Mouse (Mus musculus) CH12F3 (cell line): ENCODE measurements around the gene Zfp109.

Experiments
- in situ Hi-C: fragments of 300-500 bp; cut with MboI; formaldehyde crosslinking; loops from 2 replicates; pipeline ENCODE4 v1.14.3; 2020; ENCODE audit warnings: low sequenced_read_pairs

Zfp109 gene

GRCm38 (mm10) chr7:24237040-24237791, at the start of gene Zfp109:
Zfp109 (minus strand) TSS chr7:24237560.
- in situ Hi-C loops, result no loop called here

GRCm38 (mm10) chr7:24286916-24287315, 49.6 kb upstream of the Zfp109 start:
- in situ Hi-C loops, result loop anchor here (25.0 kb wide), 1 partner anchor 125 kb away; no protein-coding TSS in a partner anchor

- in situ Hi-C loops, result loop anchor here (25.0 kb wide), 1 partner anchor 124 kb away; no protein-coding TSS in a partner anchor
Measured at GRCm38 (mm10) chr7:24286090-24286489, 48.7 kb upstream of the Zfp109 start.

- in situ Hi-C loops, result loop anchor here (25.0 kb wide), 1 partner anchor 119 kb away; no protein-coding TSS in a partner anchor
Measured at GRCm38 (mm10) chr7:24280858-24281145, 43.4 kb upstream of the Zfp109 start.

- in situ Hi-C loops, result loop anchor here (25.0 kb wide), 1 partner anchor 118 kb away; no protein-coding TSS in a partner anchor
Measured at GRCm38 (mm10) chr7:24280031-24280857, 42.9 kb upstream of the Zfp109 start.

- in situ Hi-C loops, result loop anchor here (25.0 kb wide), 1 partner anchor 116 kb away; no protein-coding TSS in a partner anchor
Measured at GRCm38 (mm10) chr7:24278771-24279170, 41.4 kb upstream of the Zfp109 start.

GRCm38 (mm10) chr7:24274456-24274855, 37.1 kb upstream of the Zfp109 start:
- in situ Hi-C loops, result no loop called here

GRCm38 (mm10) chr7:24271191-24271590, 33.8 kb upstream of the Zfp109 start:
- in situ Hi-C loops, result no loop called here

GRCm38 (mm10) chr7:24270288-24270672, 32.9 kb upstream of the Zfp109 start, which contains the start of gene Zfp93:
Zfp93 (plus strand) TSS chr7:24270420.
- in situ Hi-C loops, result no loop called here

- in situ Hi-C loops, result no loop called here
Measured at GRCm38 (mm10) chr7:24269667-24270287, 32.4 kb upstream of the Zfp109 start.

GRCm38 (mm10) chr7:24269256-24269655, 31.9 kb upstream of the Zfp109 start:
- in situ Hi-C loops, result no loop called here

GRCm38 (mm10) chr7:24268176-24269155, 31.1 kb upstream of the Zfp109 start:
- in situ Hi-C loops, result no loop called here

GRCm38 (mm10) chr7:24260000-24260312, 22.6 kb upstream of the Zfp109 start:
- in situ Hi-C loops, result no loop called here

- in situ Hi-C loops, result no loop called here
Measured at GRCm38 (mm10) chr7:24259306-24259999, 22.1 kb upstream of the Zfp109 start.

GRCm38 (mm10) chr7:24254633-24255474, 17.5 kb upstream of the Zfp109 start, which contains the start of gene Zfp108:
Zfp108 (plus strand) TSS chr7:24254794.
- in situ Hi-C loops, result no loop called here

GRCm38 (mm10) chr7:24253779-24254615, 16.6 kb upstream of the Zfp109 start:
- in situ Hi-C loops, result no loop called here

- in situ Hi-C loops, result no loop called here
Measured at GRCm38 (mm10) chr7:24211343-24211742, 26.0 kb downstream of the Zfp109 start, which contains the start of gene Zfp111. Zfp111 (minus strand) TSS chr7:24211443.

GRCm38 (mm10) chr7:24210296-24210695, 27.1 kb downstream of the Zfp109 start:
- in situ Hi-C loops, result no loop called here
